Mouse (Mus musculus) naive thymus-derived CD4-positive, alpha-beta T cell, adult 2 months (primary cell): ENCODE results near the gene Gpr160.

Experiments
- DNase-seq: peaks from one replicate; pipeline ENCODE4 v3.0.0-alpha.2; 2011; ENCODE audit warnings: low read depth

Gpr160 gene

GRCm38 (mm10) chr3:30904658-30905057 is 48.9 kb downstream of the Gpr160 start:
- no peak for DNase-seq

DNA sequence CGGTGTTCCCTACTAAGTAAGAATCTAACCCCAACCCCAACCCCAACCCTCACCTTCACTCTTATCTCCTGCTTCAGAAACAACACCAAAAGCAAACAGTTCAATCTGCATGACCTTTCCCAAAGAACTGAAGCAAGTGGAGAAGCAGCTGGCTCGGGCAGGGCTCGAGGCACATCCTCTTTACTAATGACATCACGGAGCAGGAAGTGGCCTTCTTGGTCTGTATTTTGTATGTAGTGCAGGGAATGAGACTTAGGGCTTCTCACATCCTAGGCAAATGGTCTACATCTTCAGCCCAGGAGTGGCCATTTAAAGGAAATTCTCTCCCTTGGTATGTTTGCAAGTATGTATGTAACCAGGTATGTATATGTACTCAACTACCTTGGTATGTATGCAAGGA is 61.4 kb downstream of the Gpr160 start:
- no peak for DNase-seq

- no peak for DNase-seq
Observed at GRCm38 (mm10) chr3:30927664-30928063, 71.9 kb downstream of the Gpr160 start.

- DNase-seq = peak; percentile 12
Observed at GRCm38 (mm10) chr3:30929828-30930227, 74.1 kb downstream of the Gpr160 start.

- DNase-seq = no peak
Observed at GRCm38 (mm10) chr3:30934384-30934783, 78.6 kb downstream of the Gpr160 start.
